Mouse (Mus musculus): ENCODE data around the gene Pard3b.

Pard3b gene

GRCm38 (mm10) chr1:61751008-61751407 is 112.4 kb downstream of the Pard3b start:
- DNase-seq (ENCODE audit: low spot score in 2 of 2), result no peak

GRCm38 (mm10) chr1:61756771-61757170 is 118.1 kb downstream of the Pard3b start:
- no peak for DNase-seq (ENCODE audit: low spot score in 2 of 2)

DNA sequence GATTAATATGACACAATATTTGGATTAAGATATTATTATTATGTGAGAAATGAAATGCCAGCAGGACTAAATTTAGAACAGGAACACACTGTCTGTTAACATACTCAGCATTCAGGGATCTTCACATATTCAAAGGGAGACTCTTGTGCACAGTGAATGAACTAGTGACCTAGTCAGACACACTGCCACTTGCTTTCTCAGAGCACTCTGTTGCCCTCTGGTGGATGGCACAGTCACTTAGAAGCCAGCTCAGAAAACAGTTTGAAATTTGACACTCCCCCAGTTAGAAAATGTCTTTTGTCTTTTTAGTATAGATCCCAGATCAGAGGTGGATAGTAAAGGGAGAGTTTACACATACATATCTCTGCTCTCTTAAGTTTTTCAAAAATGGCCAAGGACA is 132.6 kb downstream of the Pard3b start:
- DNase-seq (ENCODE audit: low spot score in 2 of 2), result peak; percentile 36 to 38

DNA sequence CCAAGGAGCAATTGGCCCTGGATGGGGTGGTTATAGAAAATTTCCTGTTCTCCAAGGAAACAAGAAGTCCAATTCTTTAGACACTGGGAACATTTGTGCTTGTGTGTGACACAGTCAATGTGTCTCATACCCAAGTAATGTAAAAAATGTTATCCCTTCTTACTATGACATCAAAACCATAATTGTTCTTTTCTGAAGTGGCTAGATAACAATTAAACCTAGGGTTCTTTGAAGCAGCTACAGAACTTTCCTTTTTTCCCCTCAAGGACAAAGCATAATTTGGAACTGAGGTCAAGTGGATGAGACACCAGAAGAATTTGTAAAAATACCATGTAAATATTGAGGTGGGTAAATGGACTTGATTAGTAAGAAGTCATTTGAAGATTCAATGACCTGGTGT is 140.1 kb downstream of the Pard3b start:
- no peak for DNase-seq (ENCODE audit: low spot score in 2 of 2)

GRCm38 (mm10) chr1:61779906-61780305 is 141.3 kb downstream of the Pard3b start:
- DNase-seq (ENCODE audit: low spot score in 2 of 2), result no peak

- DNase-seq (ENCODE audit: low spot score in 2 of 2), result no peak
Measured at GRCm38 (mm10) chr1:61796296-61796695, 157.7 kb downstream of the Pard3b start.

DNA sequence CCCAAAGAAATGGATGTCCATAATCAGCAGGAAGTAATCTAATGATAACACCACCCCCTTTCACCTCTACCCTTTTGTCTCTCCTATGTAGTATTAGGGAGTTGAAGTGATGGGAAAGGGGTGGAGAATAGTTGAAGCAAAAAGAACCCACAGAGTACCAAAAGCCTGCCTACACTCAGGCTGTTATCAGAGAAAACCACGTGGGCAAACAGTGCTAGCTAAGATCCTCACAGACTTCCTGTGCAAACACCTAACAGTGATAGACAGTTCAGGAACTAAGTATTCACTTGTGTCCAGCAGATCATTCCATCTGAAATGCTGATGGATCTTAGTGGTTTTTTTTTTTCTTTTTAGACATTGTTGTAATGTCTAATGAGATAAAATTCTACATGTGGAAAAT is 181.6 kb downstream of the Pard3b start:
- no peak for DNase-seq (ENCODE audit: low spot score in 2 of 2)

DNA sequence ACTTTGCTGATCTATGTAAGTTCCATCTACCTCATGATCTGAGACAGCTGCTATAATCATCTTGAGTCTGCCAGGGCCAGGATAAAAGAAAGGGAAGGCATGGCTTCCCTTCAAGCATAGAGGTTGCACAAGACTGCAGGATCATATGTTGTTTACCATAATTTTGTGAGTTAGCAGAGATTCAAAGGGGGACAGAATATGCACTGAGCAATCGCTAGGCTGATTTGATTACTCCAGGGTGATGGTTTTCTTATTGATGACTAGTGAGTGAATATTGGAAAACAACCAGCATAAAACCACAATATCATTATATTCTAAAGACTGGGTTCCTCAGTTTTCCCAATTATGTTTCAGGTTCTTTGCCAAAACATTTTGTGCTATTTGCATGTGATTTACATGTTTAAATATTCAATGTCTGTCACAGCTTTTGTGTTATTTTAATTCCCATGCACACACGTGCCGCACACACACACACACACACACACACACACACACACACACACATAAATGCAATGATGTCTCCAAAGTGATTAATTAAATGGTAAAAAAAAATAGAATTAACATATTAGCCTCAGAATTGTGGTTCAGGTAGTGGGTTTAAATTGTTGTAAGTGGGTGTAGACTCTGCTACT is 187.1 kb downstream of the Pard3b start:
- DNase-seq (ENCODE audit: low spot score in 2 of 2), result no peak

- DNase-seq (ENCODE audit: low spot score in 2 of 2), result no peak
Measured at GRCm38 (mm10) chr1:61837006-61837544, 198.5 kb downstream of the Pard3b start.

- no peak for DNase-seq (ENCODE audit: low spot score in 2 of 2)
Measured at GRCm38 (mm10) chr1:61846606-61847005, 208.0 kb downstream of the Pard3b start.

GRCm38 (mm10) chr1:61849029-61849714 is 210.5 kb downstream of the Pard3b start:
- no peak for DNase-seq (ENCODE audit: low spot score in 2 of 2)

DNA sequence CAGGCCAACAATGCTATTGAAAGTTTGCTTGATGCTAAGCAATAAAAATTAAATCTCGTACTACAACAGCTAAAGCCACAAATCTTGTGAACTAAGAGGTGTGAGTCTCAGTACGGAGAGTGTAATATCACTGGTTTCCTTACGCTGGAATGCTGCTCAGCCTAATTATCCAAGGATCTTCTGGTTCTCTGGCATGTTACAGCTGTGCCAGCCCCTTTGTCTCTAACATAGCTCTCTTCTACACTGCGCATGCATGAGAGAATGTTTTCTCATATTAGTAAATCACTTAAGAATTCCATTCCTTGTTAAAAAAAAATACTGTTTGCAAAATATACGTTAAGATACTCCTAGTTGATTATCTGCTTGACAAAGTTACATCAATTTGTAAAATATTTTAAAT is 211.8 kb downstream of the Pard3b start:
- DNase-seq (ENCODE audit: low spot score in 2 of 2), result no peak

DNA sequence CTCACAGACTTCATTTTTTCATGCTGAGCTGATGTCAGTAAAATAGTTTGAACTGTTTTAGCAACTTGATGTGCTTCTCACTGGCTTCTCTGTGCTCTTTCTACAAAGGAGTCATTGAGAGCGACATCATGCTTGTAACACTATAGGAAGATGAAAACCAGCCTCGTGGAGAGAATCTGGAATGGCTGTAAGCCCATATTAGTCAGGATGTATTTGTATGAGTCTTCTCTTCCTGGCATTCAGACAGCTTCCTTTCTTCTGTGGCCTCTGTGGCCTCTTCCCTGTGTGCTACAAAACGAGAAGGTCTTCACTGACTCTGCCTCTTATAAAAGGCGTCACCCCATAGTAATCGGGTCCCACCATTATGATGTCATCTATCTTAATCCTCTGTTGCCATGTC is 212.6 kb downstream of the Pard3b start:
- DNase-seq (ENCODE audit: low spot score in 2 of 2), result no peak

DNA sequence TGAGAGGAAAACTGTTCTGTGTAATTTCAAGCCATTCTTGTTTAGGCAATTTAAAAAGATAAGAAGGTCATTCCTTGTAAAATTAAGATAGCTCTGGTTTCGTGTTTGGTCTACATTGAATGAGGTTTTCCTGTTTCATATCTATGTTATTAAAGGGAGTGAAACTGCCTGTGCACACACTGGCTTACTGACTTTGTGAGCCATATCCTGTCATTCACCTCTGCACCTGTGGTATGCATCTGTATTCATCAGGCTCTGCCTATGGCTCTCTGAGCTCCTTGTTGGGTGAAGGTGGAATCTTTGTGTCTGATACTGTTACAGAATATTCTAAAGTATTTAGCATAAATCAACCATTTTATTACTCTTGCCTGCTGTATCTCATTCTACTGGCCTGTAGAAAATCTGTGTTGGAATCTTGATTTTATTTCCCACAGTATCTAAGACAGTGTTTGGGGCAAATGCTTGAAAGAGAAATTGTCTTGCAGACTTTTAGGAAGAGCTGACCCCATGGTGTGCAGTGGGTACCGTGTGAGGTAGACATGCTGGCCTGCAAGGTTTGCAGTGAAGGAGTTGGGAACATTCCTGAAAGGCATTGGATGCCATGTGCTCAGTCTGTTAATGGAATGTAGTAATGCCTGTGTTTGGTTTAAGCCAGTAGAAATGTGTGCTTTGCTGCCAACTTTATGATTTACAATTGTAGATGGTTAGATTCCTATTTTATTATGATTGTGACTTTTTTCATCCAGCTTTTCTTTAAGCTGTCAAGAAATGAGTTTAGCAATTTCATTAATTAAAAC is 228.9 kb downstream of the Pard3b start:
- no peak for DNase-seq (ENCODE audit: low spot score in 2 of 2)

DNA sequence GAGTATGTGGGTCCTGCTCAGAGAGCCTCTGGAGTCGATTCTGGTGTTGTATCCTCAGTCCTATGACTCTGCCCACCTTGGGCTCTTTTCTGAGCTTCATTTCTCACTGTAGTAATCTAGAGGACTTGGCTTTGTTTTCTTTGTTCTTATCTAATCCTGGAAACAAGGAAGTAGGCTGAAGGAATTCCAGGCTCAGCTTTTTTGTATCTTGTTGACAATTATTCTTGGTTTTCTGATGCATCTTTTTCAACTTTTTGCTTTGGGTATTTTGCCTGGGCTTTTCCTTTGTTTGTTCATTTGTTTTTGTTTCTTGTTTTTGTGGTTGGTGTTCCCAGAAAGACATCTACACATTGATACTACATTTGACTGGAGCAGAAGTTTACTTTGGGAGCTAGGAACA is 236.3 kb downstream of the Pard3b start:
- no peak for DNase-seq (ENCODE audit: low spot score in 2 of 2)

DNA sequence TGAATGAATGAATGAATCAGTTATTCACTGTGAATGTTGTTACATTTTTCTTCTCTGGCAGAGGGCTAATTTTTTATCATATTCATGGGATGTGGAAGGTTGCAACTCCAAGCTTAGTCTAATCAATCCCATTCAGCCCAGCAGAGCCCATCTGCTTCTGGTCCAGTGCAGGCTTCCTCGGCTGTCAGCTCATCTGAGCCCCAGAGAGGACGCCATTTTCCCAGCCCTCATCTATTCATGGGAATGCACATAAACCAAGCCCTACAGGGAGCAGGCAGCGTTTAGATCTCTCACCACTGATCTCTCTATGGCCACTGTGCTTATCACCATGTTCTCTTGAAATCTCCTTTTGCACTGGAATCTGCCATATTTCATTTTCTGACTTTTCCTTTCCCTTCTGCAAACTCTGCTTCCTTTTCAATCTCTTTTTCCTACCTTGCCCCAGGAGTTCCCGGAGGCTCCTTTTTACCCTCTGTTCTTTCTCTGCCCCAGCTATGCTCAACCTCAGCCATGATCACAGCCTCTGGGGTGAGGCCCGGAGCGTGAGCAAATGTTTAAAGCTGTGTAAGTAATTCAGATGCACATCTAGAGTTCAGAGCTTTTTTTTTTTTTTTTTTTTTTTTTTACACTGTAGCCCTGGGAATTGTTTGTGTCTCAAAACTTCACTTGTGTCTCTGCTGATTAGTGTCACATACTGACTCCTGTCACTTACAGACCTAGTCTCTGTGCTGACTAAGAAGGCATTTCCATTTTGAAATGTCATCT is 241.3 kb downstream of the Pard3b start:
- no peak for DNase-seq (ENCODE audit: low spot score in 2 of 2)

DNA sequence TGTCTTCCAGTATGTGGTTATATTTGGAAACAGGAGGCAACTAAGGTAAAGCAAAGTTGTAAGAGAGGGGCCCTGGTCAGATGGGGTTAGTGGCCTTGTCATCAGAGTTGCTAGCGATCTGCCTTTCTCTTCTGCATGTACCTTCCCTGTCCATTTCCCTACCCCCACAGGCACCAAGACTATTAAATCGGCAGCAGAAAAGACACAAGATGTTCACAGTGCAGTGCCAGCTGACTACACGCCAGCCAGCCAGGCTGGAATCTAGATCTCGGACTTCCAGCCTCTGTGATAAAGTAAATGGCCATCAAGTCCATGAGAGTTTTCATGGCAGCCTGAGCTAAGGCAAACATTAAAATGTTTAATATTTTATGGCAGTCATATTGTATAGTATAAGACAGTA is 257.4 kb downstream of the Pard3b start:
- DNase-seq (ENCODE audit: low spot score in 2 of 2), result no peak

- no peak for DNase-seq (ENCODE audit: low spot score in 2 of 2)
Measured at GRCm38 (mm10) chr1:61903271-61904007, 264.8 kb downstream of the Pard3b start.

GRCm38 (mm10) chr1:61904036-61904435 is 265.4 kb downstream of the Pard3b start:
- DNase-seq (ENCODE audit: low spot score in 2 of 2), result no peak

DNA sequence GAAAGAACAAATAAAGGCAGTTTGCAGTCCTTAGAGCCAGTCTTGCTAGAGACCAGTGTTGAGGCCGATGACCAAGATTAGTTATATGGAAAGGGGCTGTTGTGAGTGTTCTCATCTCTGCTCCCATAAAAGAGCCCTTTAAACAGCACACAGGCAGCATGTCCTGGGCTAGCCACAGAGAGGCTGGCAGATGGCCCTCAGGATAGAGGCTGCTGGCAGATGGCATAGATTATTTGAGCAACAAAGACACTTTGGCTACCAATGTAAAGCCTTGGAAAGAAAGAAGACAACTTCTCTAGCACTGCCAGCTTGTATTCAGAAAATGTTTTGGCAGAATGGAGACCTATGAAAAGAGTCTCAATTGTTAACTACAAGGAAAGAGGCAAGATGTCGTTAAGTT is 274.3 kb downstream of the Pard3b start:
- DNase-seq (ENCODE audit: low spot score in 2 of 2), result no peak

- no peak for DNase-seq (ENCODE audit: low spot score in 2 of 2)
Measured at GRCm38 (mm10) chr1:61924958-61925357, 286.3 kb downstream of the Pard3b start.
